Mouse (Mus musculus): ENCODE data around the gene Ccdc96. TPM values are rescaled to one million over a fixed set of nuclear protein-coding genes. Genes with fewer than 3 reads are reported as not detected.

Ccdc96 gene
- total RNA-seq (2021): under 1 TPM; 0.15 to 0.36 TPM
- long read RNA-seq, experiment 1, partial matches to known transcripts: 0 of 3 reads
- long read RNA-seq, experiment 1, other reads (novel, unspliced or antisense): 0 of 3 reads
- long read RNA-seq, experiment 2, partial matches to known transcripts: 0 of 1 reads
- long read RNA-seq, experiment 2, other reads (novel, unspliced or antisense): 0 of 1 reads

GRCm38 (mm10) chr5:36484171-36484990 lies at the start of gene Ccdc96, which contains the start of gene Tada2b:
TSS of gene Ccdc96 (plus strand) at chr5:36484588.
TSS of gene Tada2b (minus strand) at chr5:36484285.
- DNase-seq: peak; percentile 97

- DNase-seq: peak; percentile 28
Observed at GRCm38 (mm10) chr5:36436858-36437257, 47.5 kb upstream of the Ccdc96 start.

GRCm38 (mm10) chr5:36440741-36441140 lies 43.6 kb upstream of the Ccdc96 start:
- DNase-seq: peak; percentile 53

- DNase-seq: peak; percentile 50
Observed at GRCm38 (mm10) chr5:36444611-36445010, 39.8 kb upstream of the Ccdc96 start.

GRCm38 (mm10) chr5:36445028-36445427 lies 39.4 kb upstream of the Ccdc96 start:
- no peak for DNase-seq

- peak; percentile 34 for DNase-seq
Observed at GRCm38 (mm10) chr5:36446166-36446890, 38.1 kb upstream of the Ccdc96 start.

- DNase-seq: no peak
Observed at GRCm38 (mm10) chr5:36447872-36448271, 36.5 kb upstream of the Ccdc96 start.

- DNase-seq: peak; percentile 26
Observed at GRCm38 (mm10) chr5:36449710-36450358, 34.6 kb upstream of the Ccdc96 start.

- peak; percentile 47 for DNase-seq
Observed at GRCm38 (mm10) chr5:36451119-36451518, 33.3 kb upstream of the Ccdc96 start.

GRCm38 (mm10) chr5:36451872-36452389 lies 32.5 kb upstream of the Ccdc96 start:
- DNase-seq: no peak

GRCm38 (mm10) chr5:36452821-36453220 lies 31.6 kb upstream of the Ccdc96 start:
- DNase-seq: no peak

- DNase-seq: no peak
Observed at GRCm38 (mm10) chr5:36457706-36458105, 26.7 kb upstream of the Ccdc96 start.

- DNase-seq: peak; percentile 67
Observed at GRCm38 (mm10) chr5:36458926-36459325, 25.5 kb upstream of the Ccdc96 start.

GRCm38 (mm10) chr5:36460712-36461111 lies 23.7 kb upstream of the Ccdc96 start:
- DNase-seq: no peak

GRCm38 (mm10) chr5:36461231-36461630 lies 23.2 kb upstream of the Ccdc96 start:
- DNase-seq: no peak

GRCm38 (mm10) chr5:36462810-36463209 lies 21.6 kb upstream of the Ccdc96 start:
- DNase-seq: peak; percentile 91

GRCm38 (mm10) chr5:36463391-36463790 lies 21.0 kb upstream of the Ccdc96 start:
- DNase-seq: no peak

GRCm38 (mm10) chr5:36464709-36465661 lies 19.4 kb upstream of the Ccdc96 start, which contains the start of gene Grpel1:
TSS of gene Grpel1 (plus strand) at chr5:36464998.
- peak; percentile 96 for DNase-seq

- DNase-seq: no peak
Observed at GRCm38 (mm10) chr5:36465889-36466288, 18.5 kb upstream of the Ccdc96 start.

GRCm38 (mm10) chr5:36471206-36471605 lies 13.2 kb upstream of the Ccdc96 start:
- DNase-seq: no peak
